Mouse (Mus musculus): ENCODE data around the gene Ubap1l. TPM values are rescaled to one million over a fixed set of nuclear protein-coding genes. Genes with fewer than 3 reads are reported as not detected.

Ubap1l gene
- polyA plus RNA-seq, 1 experiment, result 0.28 TPM

DNA sequence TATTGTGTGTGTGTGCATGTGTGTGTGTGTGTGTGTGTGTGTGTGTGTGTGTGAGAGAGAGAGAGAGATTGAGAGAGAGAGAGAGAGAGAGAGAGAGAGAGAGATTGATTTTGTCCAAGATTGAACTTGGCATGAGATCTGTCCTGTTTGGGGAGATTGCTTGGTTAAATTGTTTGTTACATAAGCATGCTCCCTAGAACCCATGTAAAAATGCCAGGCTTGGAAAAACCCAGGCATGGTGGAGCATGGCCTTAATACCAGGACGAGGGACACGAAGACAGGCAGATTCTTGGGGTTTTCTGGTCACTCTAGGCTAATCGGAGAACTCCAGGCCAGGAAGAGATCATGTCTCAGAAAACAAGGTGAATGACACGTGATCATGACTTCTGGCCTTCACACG, 67.2 kb downstream of the Ubap1l start:
- no peaks in the 10 kb centered on the region for H3K9me3 ChIP-seq
- TF ChIP-seq FLI1 (IDR thresholded peaks at IDR 0.05; ENCODE audit: low read length) (no peak), GATA1 (IDR thresholded peaks at IDR 0.05; ENCODE audit: borderline replicate concordance, low read length) (no peak)
- H3K4me3 ChIP-seq (replicated peaks), result no peak overlapping the region
- H3K27me3 ChIP-seq (replicated peaks), result peaks cover 6% of the 10 kb centered on the region
- peaks cover 14% of the 10 kb centered on the region for H3K4me1 ChIP-seq
- H3K36me3 ChIP-seq (replicated peaks; ENCODE audit: low read length), result no peaks in the 10 kb centered on the region

Other genes with a start within 250 kb of the Ubap1l start
- not detected in 2 replicates for gene Igdcc3, start 219.9 kb upstream of the Ubap1l start, polyA plus RNA-seq (2012; ENCODE audit: insufficient read depth, low replicate concordance)
- 2.6 and 3.6 TPM in 2 replicates for gene Parp16, start 165.7 kb upstream of the Ubap1l start, polyA plus RNA-seq (2012; ENCODE audit: insufficient read depth, low replicate concordance)
- 0.03 TPM in 1 of 2 replicates, not detected in the other for gene Cilp, start 95.9 kb upstream of the Ubap1l start, polyA plus RNA-seq (2012; ENCODE audit: insufficient read depth, low replicate concordance)
- 4.8 and 6.1 TPM in 2 replicates for gene Clpx, start 66.8 kb upstream of the Ubap1l start, polyA plus RNA-seq (2012; ENCODE audit: insufficient read depth, low replicate concordance)
- 7.3 and 14.5 TPM in 2 replicates for gene Pdcd7, start 14.9 kb upstream of the Ubap1l start, polyA plus RNA-seq (2012; ENCODE audit: insufficient read depth, low replicate concordance)
- gene Kbtbd13, start 30.6 kb downstream of the Ubap1l start, polyA plus RNA-seq (2012; ENCODE audit: insufficient read depth, low replicate concordance), result not detected in 2 replicates
- gene Rasl12, start 37.5 kb downstream of the Ubap1l start, polyA plus RNA-seq (2012; ENCODE audit: insufficient read depth, low replicate concordance), result not detected in 2 replicates
- not detected in 2 replicates for gene Slc51b, start 61.9 kb downstream of the Ubap1l start, polyA plus RNA-seq (2012; ENCODE audit: insufficient read depth, low replicate concordance)
- gene Mtfmt, start 74.7 kb downstream of the Ubap1l start, polyA plus RNA-seq (2012; ENCODE audit: insufficient read depth, low replicate concordance), result 4.8 and 6.3 TPM in 2 replicates
- gene Spg21, start 99.9 kb downstream of the Ubap1l start, polyA plus RNA-seq (2012; ENCODE audit: insufficient read depth, low replicate concordance), result 9.2 and 10.3 TPM in 2 replicates
- 2.0 TPM in 1 of 2 replicates, not detected in the other for gene Ankdd1a, start 159.2 kb downstream of the Ubap1l start, polyA plus RNA-seq (2012; ENCODE audit: insufficient read depth, low replicate concordance)
- gene Plekho2, start 219.0 kb downstream of the Ubap1l start, polyA plus RNA-seq (2012; ENCODE audit: insufficient read depth, low replicate concordance), result 198 and 329 TPM in 2 replicates
- gene Pif1, start 226.1 kb downstream of the Ubap1l start, polyA plus RNA-seq (2012; ENCODE audit: insufficient read depth, low replicate concordance), result 3.9 and 6.9 TPM in 2 replicates

Data from megakaryocyte, embryonic 14.5 days (primary cell).